23 mouse cellular contexts compared by ENCODE assay signal in genomic region chr15:31472645-31473574, GRCm38 (mm10). TPM values are rescaled to one million over a fixed set of nuclear protein-coding genes. Genes with fewer than 3 reads are reported as not detected.
A peak's percentile ranks its signal among the peaks of the same experiment; 100 is the strongest.
DNase-seq lines count a peak whose midpoint lies in the region; ATAC-seq and TF ChIP-seq lines count a peak whose summit lies in the region.
"Had no signal": no experiment of that assay in that cellular context is flagged by ENCODE, and none has a peak within 500 bp of the region (broad histone marks: within the 10 kb centered on the region; RNA-seq: fewer than 3 reads in every experiment).

No protein-coding gene starts in this region.

- TF ChIP-seq EP300 in CH12.LX (IDR thresholded peaks at IDR 0.05; ENCODE audit: low read length), result no peak

- no peak overlapping the region for H3K4me2 ChIP-seq in heart, embryonic 16.5 days (ENCODE audit: low read depth, low read length)
- H3K4me2 ChIP-seq in CH12.LX (ENCODE audit: insufficient read depth, low read depth, poor library complexity, severe bottlenecking), result no peak overlapping the region
- H3K4me2 ChIP-seq: hindbrain, embryonic 13.5 days; intestine, embryonic 15.5 days; midbrain, embryonic 15.5 days; neural tube, embryonic 12.5 days had no signal

- WGBS in heart, embryonic 16.5 days, result 67% methylated on average over 4 of the region's 4 CpGs

- TF ChIP-seq RAD21 in CH12.LX (IDR thresholded peaks at IDR 0.05; ENCODE audit: low read depth, low read length), result no peak

- no peaks in the 10 kb centered on the region for H3K27me3 ChIP-seq in heart, embryonic 16.5 days (ENCODE audit: control insufficient read depth, insufficient read depth, low read length)
- H3K27me3 ChIP-seq in CH12.LX (replicated peaks), result no peaks in the 10 kb centered on the region
- H3K27me3 ChIP-seq: hindbrain, embryonic 13.5 days; intestine, embryonic 15.5 days; midbrain, embryonic 15.5 days; neural tube, embryonic 12.5 days had no signal

- no peak for DNase-seq in heart, postnatal 36 days
- DNase-seq in 416B (ENCODE audit: low read depth) (peak; percentile 63), CH12.LX (ENCODE audit: extremely low read depth) (no peak)
- peak; percentile 28 for DNase-seq in induced T-regulatory cell, adult 2 months (ENCODE audit: low read depth)
- no peak for DNase-seq in urinary bladder, postnatal 36 days (ENCODE audit: low spot score in 2 of 2)
- no peak for DNase-seq in layer of hippocampus, adult 18-20 months (ENCODE audit: low spot score in 2 of 2)
- no peak for DNase-seq in kidney, adult 11 months
- DNase-seq: adrenal gland, postnatal 14 days; B cell, adult 2 months; cerebellum, adult 11-12 months; cerebellum, postnatal 36 days; gastrocnemius, postnatal 10 days; heart, postnatal 10 days; left cerebral cortex, postnatal 4 days; right cerebral cortex, postnatal 14 days; thymus, adult 18-20 months had no signal

- H3K79me2 ChIP-seq in CH12.LX (replicated peaks; ENCODE audit: control insufficient read depth, extremely low read depth, insufficient read depth, poor library complexity, severe bottlenecking), result no peaks in the 10 kb centered on the region

- no peak overlapping the region for H3K9ac ChIP-seq in heart, embryonic 16.5 days (ENCODE audit: low read length)
- H3K9ac ChIP-seq in CH12.LX (ENCODE audit: insufficient read depth, low read depth), result no peak overlapping the region
- H3K9ac ChIP-seq: hindbrain, embryonic 13.5 days; intestine, embryonic 15.5 days; midbrain, embryonic 15.5 days; neural tube, embryonic 12.5 days had no signal

- no peak overlapping the region for H3K27ac ChIP-seq in heart, embryonic 16.5 days (ENCODE audit: low read length)
- H3K27ac ChIP-seq in CH12.LX (ENCODE audit: insufficient read depth, low read depth), result peak overlapping the region; percentile 63
- H3K27ac ChIP-seq: hindbrain, embryonic 13.5 days; intestine, embryonic 15.5 days; kidney, postnatal 0 days; midbrain, embryonic 15.5 days; neural tube, embryonic 12.5 days had no signal

- dilution Hi-C loops in CH12.LX (cut with MboI; ENCODE audit: extremely low pct_ligation_motif_present, extremely low pct_unique_long_range_greater_than_20kb, low sequenced_read_pairs), result no loop called here

- ATAC-seq in heart, embryonic 16.5 days (replicated peaks; ENCODE audit: extremely low read depth, insufficient read depth, low FRiP score), result 0 out of 2 replicates have a peak, but pooled peaks have one; percentile 18
- ATAC-seq: forebrain, embryonic 16.5 days; intestine, embryonic 15.5 days; midbrain, embryonic 15.5 days had no signal

- in situ Hi-C loops in CH12.LX (cut with MboI; ENCODE audit: low pct_ligation_motif_present, low pct_unique_long_range_greater_than_20kb, low sequenced_read_pairs), result no loop called here

- H3K4me3 ChIP-seq in heart, embryonic 16.5 days (ENCODE audit: low read length), result no peak overlapping the region
- no peak overlapping the region for H3K4me3 ChIP-seq in CH12.LX (replicated peaks in 1 of 3; ENCODE audit: low read depth in 2 of 3, low read length in 2 of 3, poor library complexity in 1 of 3)
- H3K4me3 ChIP-seq: hindbrain, embryonic 13.5 days; intestine, embryonic 15.5 days; midbrain, embryonic 15.5 days; neural tube, embryonic 12.5 days had no signal

- intact Hi-C loops in heart, postnatal 36 days (cut with DNase I), result loop anchor here (5.0 kb wide), 1 partner anchor 114 kb away; no protein-coding TSS in a partner anchor

- H3K9me3 ChIP-seq in heart, embryonic 16.5 days (replicated peaks; ENCODE audit: control insufficient read depth, low read length), result no peaks in the 10 kb centered on the region
- H3K9me3 ChIP-seq in CH12.LX (replicated peaks; ENCODE audit: low read length), result no peaks in the 10 kb centered on the region
- H3K9me3 ChIP-seq: hindbrain, embryonic 13.5 days; intestine, embryonic 15.5 days; midbrain, embryonic 15.5 days; neural tube, embryonic 12.5 days had no signal

- H3K4me1 ChIP-seq in heart, embryonic 16.5 days (ENCODE audit: control insufficient read depth, insufficient read depth, low read length), result peaks cover 7% of the 10 kb centered on the region; the same call in 1 of the 2 replicates
- peaks cover 3 to 56% of the 10 kb centered on the region in 2 experiments; a peak in 2 of 4 replicates for H3K4me1 ChIP-seq in CH12.LX (ENCODE audit: control insufficient read depth in 1 of 2, insufficient read depth in 2 of 2)
- H3K4me1 ChIP-seq: hindbrain, embryonic 13.5 days; intestine, embryonic 15.5 days; midbrain, embryonic 15.5 days; neural tube, embryonic 12.5 days had no signal

- TF ChIP-seq POLR2A in CH12.LX (IDR thresholded peaks at IDR 0.05; ENCODE audit: low read depth, low read length), result no peak

- H3K36me3 ChIP-seq in heart, embryonic 16.5 days (ENCODE audit: control insufficient read depth, insufficient read depth), result peaks cover 26% of the 10 kb centered on the region
- H3K36me3 ChIP-seq in CH12.LX (replicated peaks in 1 of 2; ENCODE audit: control insufficient read depth in 1 of 2, insufficient read depth in 1 of 2, low read length in 1 of 2), result peaks cover 25 to 57% of the 10 kb centered on the region in 2 experiments

- no peak for TF ChIP-seq CTCF in CH12.LX (conservative IDR thresholded peaks at IDR 0.05 in 1 of 2, IDR thresholded peaks at IDR 0.05 in 1 of 2; ENCODE audit: low read depth in 2 of 2, low read length in 2 of 2)

TF ChIP-seq in CH12.LX, 34 proteins besides CTCF, POLR2A, EP300 and RAD21:
- TF ChIP-seq MYC (IDR thresholded peaks at IDR 0.05; ENCODE audit: low read depth, low read length) (no peak), MXI1 (IDR thresholded peaks at IDR 0.05; ENCODE audit: low read depth, low read length) (no peak), ZNF384 (IDR thresholded peaks at IDR 0.05; ENCODE audit: low read depth, low read length) (peak; percentile 91)

RNA-seq across cellular contexts. Expression of gene Ropn1l, which starts 19.4 kb away (rescaled TPM):
- 1.7 and 2.4 TPM in 2 replicates for polyA plus RNA-seq in heart, embryonic 16.5 days (2015; fragmentation: Nextera tagmentation; extraction: Ambion mirVana)
- total RNA-seq in heart, postnatal 36 days (2021), result not detected
- total RNA-seq in CH12.LX (2012; rRNA removed) (2.1 and 2.9 TPM in 2 replicates), CH12.LX (2014; rRNA removed) (2.0 and 2.6 TPM in 2 replicates)
- polyA plus RNA-seq in CH12.LX (2012; ENCODE audit: insufficient read length, low read depth), result 1.1 and 1.7 TPM in 2 replicates
- total RNA-seq in layer of hippocampus, adult 18-20 months (2021), result 1 to 10 TPM in 1 of 2 experiments, under 1 TPM in 1; 0.57 to 1.1 TPM

RNA-seq across cellular contexts. Expression of gene March6, which starts 57.9 kb away (rescaled TPM):
- 29.0 and 31.3 TPM in 2 replicates for polyA plus RNA-seq in heart, embryonic 16.5 days (2015; fragmentation: Nextera tagmentation; extraction: Ambion mirVana)
- total RNA-seq in heart, postnatal 36 days (2021), result 100 to 1,000 TPM; 108 to 117 TPM
- total RNA-seq in CH12.LX (2012; rRNA removed), result 18.0 and 18.3 TPM in 2 replicates
- total RNA-seq in CH12.LX (2014; rRNA removed), result 29.1 and 29.3 TPM in 2 replicates
- 32.2 and 41.4 TPM in 2 replicates for polyA plus RNA-seq in CH12.LX (2012; ENCODE audit: insufficient read length, low read depth)
- 100 to 1,000 TPM; 189 to 191 TPM for total RNA-seq in layer of hippocampus, adult 18-20 months (2021)

Comparison
In these comparisons a context has a peak if more than half of its experiments do, and no peak if none do; other contexts are left out.
1. DNase-seq: peak in 416B (single experiment) and induced T-regulatory cell, adult 2 months (single experiment); none in heart, postnatal 36 days (0 of 2), CH12.LX (single experiment), urinary bladder, postnatal 36 days (0 of 2), layer of hippocampus, adult 18-20 months (0 of 2) and kidney, adult 11 months (single experiment).